Mouse (Mus musculus) cerebellum, postnatal 4 days (tissue): ENCODE measurements around the gene Mbtps1.

ENCODE experiments used
- DNase-seq, 2 experiments: peaks; one replicate each; pipeline ENCODE4 v3.0.0; 2022; ENCODE audit warnings: low spot score in 2 of 2, mixed read lengths in 1 of 2

Gene Mbtps1

GRCm38 (mm10) chr8:119557821-119558602 is 523 bp downstream of the Mbtps1 start:
- DNase-seq: no peak

- no peak for DNase-seq
Measured at GRCm38 (mm10) chr8:119557132-119557531, 1.4 kb downstream of the Mbtps1 start.

GRCm38 (mm10) chr8:119555861-119556260 is 2.7 kb downstream of the Mbtps1 start:
- DNase-seq: no peak

- no peak for DNase-seq
Measured at GRCm38 (mm10) chr8:119552967-119553366, 5.6 kb downstream of the Mbtps1 start.

- no peak for DNase-seq
Measured at GRCm38 (mm10) chr8:119548560-119549113, 9.9 kb downstream of the Mbtps1 start.

GRCm38 (mm10) chr8:119547019-119547691 is 11.4 kb downstream of the Mbtps1 start:
- DNase-seq: no peak

GRCm38 (mm10) chr8:119545791-119546190 is 12.7 kb downstream of the Mbtps1 start:
- no peak for DNase-seq

- no peak for DNase-seq
Measured at GRCm38 (mm10) chr8:119545180-119545579, 13.4 kb downstream of the Mbtps1 start.

GRCm38 (mm10) chr8:119544606-119545005 is 13.9 kb downstream of the Mbtps1 start:
- DNase-seq: no peak

GRCm38 (mm10) chr8:119531973-119532372 is 26.6 kb downstream of the Mbtps1 start:
- no peak for DNase-seq

GRCm38 (mm10) chr8:119531397-119531796 is 27.1 kb downstream of the Mbtps1 start:
- no peak for DNase-seq

- DNase-seq: no peak
Measured at GRCm38 (mm10) chr8:119530937-119531336, 27.6 kb downstream of the Mbtps1 start.

- DNase-seq: no peak
Measured at GRCm38 (mm10) chr8:119528762-119529161, 29.8 kb downstream of the Mbtps1 start.

GRCm38 (mm10) chr8:119520102-119520501 is 38.4 kb downstream of the Mbtps1 start:
- DNase-seq: no peak

GRCm38 (mm10) chr8:119516674-119517073 is 41.9 kb downstream of the Mbtps1 start:
- DNase-seq: no peak

- no peak for DNase-seq
Measured at GRCm38 (mm10) chr8:119515767-119516166, 42.8 kb downstream of the Mbtps1 start.

GRCm38 (mm10) chr8:119514940-119515339 is 43.6 kb downstream of the Mbtps1 start:
- no peak for DNase-seq

GRCm38 (mm10) chr8:119513405-119513804 is 45.1 kb downstream of the Mbtps1 start:
- DNase-seq: no peak

GRCm38 (mm10) chr8:119511722-119512121 is 46.8 kb downstream of the Mbtps1 start:
- no peak for DNase-seq

GRCm38 (mm10) chr8:119510471-119510870 is 48.1 kb downstream of the Mbtps1 start:
- DNase-seq: no peak

- no peak for DNase-seq
Measured at GRCm38 (mm10) chr8:119506106-119506505, 52.4 kb downstream of the Mbtps1 start.

- no peak for DNase-seq
Measured at GRCm38 (mm10) chr8:119505488-119505887, 53.0 kb downstream of the Mbtps1 start.
